Mouse (Mus musculus) midbrain, embryonic 15.5 days (tissue): ENCODE measurements around the gene Xirp1. TPM values are rescaled to one million over a fixed set of nuclear protein-coding genes. Genes with fewer than 3 reads are reported as not detected.

ENCODE experiments used
- ATAC-seq: fragments of 200-750 bp; cut with Nextera tagmentation; replicated peaks from 2 replicates; pipeline ENCODE4 v1.8.0; 2017; ENCODE audit warnings: moderate TSS enrichment
- H3K27ac ChIP-seq: fragments of 300-500 bp; sonication (generic); 2 replicates; pipeline ENCODE4 v1.5.1; 2015; ENCODE audit warnings: mild to moderate bottlenecking, inconsistent platforms
- H3K27me3 ChIP-seq: fragments of 300-500 bp; sonication (generic); replicated peaks from 2 replicates; pipeline ENCODE4 v1.6.1; 2015; ENCODE audit warnings: inconsistent platforms
- H3K36me3 ChIP-seq: fragments of 300-500 bp; sonication (generic); replicated peaks from 2 replicates; pipeline ENCODE4 v1.6.1; 2015; ENCODE audit warnings: inconsistent platforms
- H3K4me1 ChIP-seq: fragments of 300-500 bp; sonication (generic); 2 replicates; pipeline ENCODE4 v1.6.1; 2015; ENCODE audit warnings: inconsistent platforms
- H3K4me2 ChIP-seq: fragments of 300-500 bp; sonication (generic); 2 replicates; pipeline ENCODE4 v1.6.1; 2015; ENCODE audit warnings: inconsistent platforms, mild to moderate bottlenecking, moderate library complexity
- H3K4me3 ChIP-seq: fragments of 300-500 bp; sonication (generic); 2 replicates; pipeline ENCODE4 v1.5.1; 2015; ENCODE audit warnings: mild to moderate bottlenecking, inconsistent platforms
- H3K9ac ChIP-seq: fragments of 300-500 bp; sonication (generic); 2 replicates; pipeline ENCODE4 v1.6.1; 2015; ENCODE audit warnings: mild to moderate bottlenecking, inconsistent platforms
- H3K9me3 ChIP-seq: fragments of 300-500 bp; sonication (generic); 2 replicates; pipeline ENCODE4 v1.6.1; 2016; ENCODE audit warnings: inconsistent platforms
- WGBS: fragments of 180-500 bp; shearing (Covaris S2); methylation state at CpG from one replicate; pipeline ENCODE4 v1.1.7; 2015; ENCODE audit warnings: mixed read lengths; 5-methylcytosine and 5-hydroxymethylcytosine counted together
- polyA plus RNA-seq: library from polyadenylated mRNA; unstranded; fragments of >200 nt; fragmentation: Nextera tagmentation; extraction: Ambion mirVana; gene quantifications from 2 replicates; pipeline ENCODE4 v1.2.1, GENCODE M21; 2015

Xirp1 gene
- 0.03 TPM in 1 of 2 replicates, not detected in the other for polyA plus RNA-seq

DNA sequence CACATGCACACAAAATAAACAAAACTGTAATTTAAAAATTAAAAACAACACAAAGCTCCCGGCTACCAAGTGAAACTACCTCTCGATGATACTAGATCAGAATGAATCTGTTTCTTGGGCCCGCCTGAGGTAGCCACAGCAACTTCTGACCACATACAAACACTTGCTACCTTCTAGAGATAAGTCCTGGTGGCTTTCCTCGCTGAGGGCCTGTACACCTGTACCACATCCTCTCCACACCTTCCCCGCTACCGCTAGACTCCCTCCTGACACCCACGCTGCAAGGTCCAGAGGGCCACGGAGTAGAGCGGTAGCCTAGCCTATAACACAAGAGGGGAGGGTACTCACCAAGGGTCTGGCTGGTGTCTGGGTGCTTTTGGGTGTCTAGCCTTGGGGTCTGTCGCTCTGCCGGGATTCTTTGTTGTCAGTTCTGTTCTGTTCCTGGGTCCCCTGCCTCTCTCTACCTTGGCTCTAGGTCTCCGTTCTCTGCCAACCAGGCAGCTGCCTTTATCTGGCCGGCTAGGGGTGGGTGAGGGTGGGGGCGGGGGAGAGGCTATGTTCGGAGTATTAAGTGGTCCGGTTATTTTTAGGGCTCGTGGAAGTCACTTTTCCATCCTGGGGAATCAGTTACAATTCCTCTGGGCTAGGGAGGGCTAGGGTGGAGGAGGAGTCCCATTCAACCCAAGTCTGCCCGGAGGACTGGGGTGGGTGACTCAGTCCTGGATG is at the start of gene Xirp1:
Gene Xirp1, minus strand, starts transcription at position 513 of the 726 bp plus-strand sequence.
- no peak within 1 kb of the TSS for H3K4me2 ChIP-seq
- H3K36me3 ChIP-seq = no peaks in the 10 kb centered on the region
- 85% methylated on average over 18 of the region's 18 CpGs for WGBS
- no peak for ATAC-seq
- H3K9ac ChIP-seq = no peak within 1 kb of the TSS
- no peaks in the 10 kb centered on the region for H3K27me3 ChIP-seq
- no peak within 1 kb of the TSS for H3K4me3 ChIP-seq
- H3K27ac ChIP-seq = no peak within 1 kb of the TSS
- H3K9me3 ChIP-seq = no peaks in the 10 kb centered on the region
- no peaks in the 10 kb centered on the region for H3K4me1 ChIP-seq

DNA sequence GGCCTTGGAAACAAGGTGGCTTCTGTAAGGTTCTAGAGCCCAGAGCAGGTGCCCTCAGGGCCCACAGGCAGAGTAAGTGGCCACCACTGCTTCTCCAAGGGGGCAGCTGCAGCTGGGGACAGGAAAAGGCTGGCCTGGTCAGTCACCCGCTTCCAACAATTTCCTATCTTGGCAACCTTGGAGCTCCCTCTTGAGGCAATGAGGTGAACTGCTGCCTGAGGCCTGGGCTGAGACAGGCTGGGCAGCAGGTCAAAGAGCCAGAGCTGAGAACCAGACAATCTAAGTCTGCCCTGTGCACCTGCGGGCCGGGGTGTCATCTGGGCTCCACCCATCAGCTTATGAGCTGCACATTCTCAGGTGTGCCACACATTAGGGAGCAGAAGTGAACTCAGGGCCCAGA is 49.8 kb upstream of the Xirp1 start:
- H3K4me1 ChIP-seq = no peaks in the 10 kb centered on the region
- no peak overlapping the region for H3K4me3 ChIP-seq
- WGBS = 19% methylated on average over 3 of the region's 3 CpGs
- H3K9ac ChIP-seq = no peak overlapping the region
- no peaks in the 10 kb centered on the region for H3K27me3 ChIP-seq
- no peak overlapping the region for H3K27ac ChIP-seq
- no peaks in the 10 kb centered on the region for H3K36me3 ChIP-seq
- no peaks in the 10 kb centered on the region for H3K9me3 ChIP-seq
- no peak overlapping the region for H3K4me2 ChIP-seq
- no peak for ATAC-seq

DNA sequence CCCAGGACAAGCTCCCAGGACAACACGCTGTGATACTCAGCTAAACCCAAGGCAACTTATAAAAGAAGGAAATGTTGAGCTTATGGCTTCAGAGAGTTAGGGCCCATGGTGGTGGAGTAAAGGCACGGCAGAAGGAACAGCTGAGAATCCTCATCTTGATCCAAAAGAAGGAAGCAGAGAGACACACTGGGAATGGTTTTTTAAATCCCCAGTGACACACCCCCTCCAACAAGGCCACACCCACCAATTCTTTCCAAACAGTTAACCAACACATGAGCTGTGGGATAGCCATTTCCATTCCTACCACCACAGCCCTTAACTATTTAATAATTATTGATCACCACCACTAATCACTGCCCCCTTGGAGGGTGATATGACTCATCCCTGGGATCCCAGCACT is 47.9 kb upstream of the Xirp1 start:
- no peak overlapping the region for H3K27ac ChIP-seq
- H3K9me3 ChIP-seq = no peaks in the 10 kb centered on the region
- H3K4me3 ChIP-seq = no peak overlapping the region
- no peaks in the 10 kb centered on the region for H3K4me1 ChIP-seq
- no peak overlapping the region for H3K9ac ChIP-seq
- no peak for ATAC-seq
- 71% methylated on average over 2 of the region's 2 CpGs for WGBS
- no peaks in the 10 kb centered on the region for H3K27me3 ChIP-seq
- no peaks in the 10 kb centered on the region for H3K36me3 ChIP-seq
- H3K4me2 ChIP-seq = no peak overlapping the region

DNA sequence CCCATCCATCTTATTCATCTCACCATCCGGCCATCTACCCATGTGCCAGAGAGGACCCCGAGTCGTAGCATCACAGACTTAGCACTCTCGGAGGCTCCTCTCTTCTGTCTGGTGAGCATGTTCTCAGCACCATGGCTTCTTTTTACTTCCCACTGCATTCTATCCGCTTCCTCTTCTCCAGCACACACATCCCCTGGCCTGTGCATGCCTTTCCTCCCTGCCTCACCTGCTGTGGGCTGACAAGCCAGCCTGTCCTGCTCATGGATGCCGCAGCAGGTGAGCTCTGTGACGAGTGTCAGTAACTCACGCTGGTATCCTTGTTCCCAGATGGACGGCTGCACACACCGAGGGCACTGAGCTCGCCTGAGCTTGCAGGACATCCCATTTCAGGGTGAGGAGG is 46.4 kb upstream of the Xirp1 start, which contains the start of gene Cx3cr1:
Gene Cx3cr1, minus strand, starts transcription at position 101 of the 400 bp plus-strand sequence.
- Histone ChIP-seq H3K36me3 (no peaks in the 10 kb centered on the region), H3K4me2 (no peak within 1 kb of the TSS), H3K27me3 (no peaks in the 10 kb centered on the region), H3K9me3 (no peaks in the 10 kb centered on the region), H3K4me3 (no peak within 1 kb of the TSS), H3K4me1 (no peaks in the 10 kb centered on the region), H3K9ac (no peak within 1 kb of the TSS), H3K27ac (no peak within 1 kb of the TSS)
- 86% methylated on average over 11 of the region's 11 CpGs for WGBS
- ATAC-seq = no peak

DNA sequence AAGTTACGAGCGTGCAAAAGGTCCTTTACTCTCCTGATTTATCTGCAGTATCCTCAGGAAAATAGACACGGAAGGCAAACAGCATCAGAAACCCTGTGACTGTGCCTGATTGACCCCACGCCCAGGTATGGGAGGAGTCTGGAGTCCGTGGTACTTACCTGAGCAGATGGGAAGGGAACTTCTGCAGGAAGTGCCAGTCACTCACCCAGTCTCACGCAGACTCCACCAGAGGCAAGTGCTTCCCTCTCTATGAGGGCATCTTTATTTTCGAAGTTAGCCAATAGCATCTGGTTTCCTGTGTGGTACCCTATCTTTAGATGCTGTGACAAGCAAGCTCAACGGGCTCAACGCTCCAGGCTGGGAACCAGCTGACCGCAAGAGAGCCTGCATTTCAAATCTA is 44.6 kb upstream of the Xirp1 start:
- no peak for ATAC-seq

DNA sequence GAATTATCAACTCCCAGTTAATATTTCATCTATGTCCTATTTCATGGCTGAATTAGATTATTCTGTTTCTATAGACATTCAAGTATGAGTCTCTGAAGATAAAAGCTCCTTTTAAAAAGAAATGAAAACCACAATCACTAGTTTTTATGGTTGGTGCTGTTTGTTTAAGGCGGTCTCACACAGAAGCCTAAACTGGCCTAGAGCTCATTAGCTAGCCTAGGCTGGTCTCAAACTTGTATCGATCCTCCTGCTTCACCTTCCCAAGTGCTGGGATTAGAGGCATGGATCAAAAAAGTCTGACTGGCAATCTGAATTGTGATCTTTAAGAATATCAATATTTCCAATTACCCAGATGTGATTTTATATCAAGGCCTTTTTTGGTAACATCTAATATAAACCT is 44.2 kb upstream of the Xirp1 start:
- Histone ChIP-seq H3K4me2 (no peak overlapping the region), H3K9me3 (no peaks in the 10 kb centered on the region), H3K4me1 (no peaks in the 10 kb centered on the region), H3K9ac (no peak overlapping the region), H3K27me3 (no peaks in the 10 kb centered on the region), H3K36me3 (no peaks in the 10 kb centered on the region), H3K4me3 (no peak overlapping the region), H3K27ac (no peak overlapping the region)
- ATAC-seq = no peak
- WGBS = 88% methylated on average over 2 of the region's 2 CpGs

More for the DNA sequence above, 44.6 kb upstream of the Xirp1 start:
- Histone ChIP-seq H3K9ac (no peak overlapping the region), H3K4me3 (no peak overlapping the region), H3K9me3 (no peaks in the 10 kb centered on the region), H3K27ac (no peak overlapping the region), H3K4me1 (no peaks in the 10 kb centered on the region), H3K36me3 (no peaks in the 10 kb centered on the region), H3K27me3 (no peaks in the 10 kb centered on the region), H3K4me2 (no peak overlapping the region)
- WGBS = 69% methylated on average over 10 of the region's 10 CpGs

DNA sequence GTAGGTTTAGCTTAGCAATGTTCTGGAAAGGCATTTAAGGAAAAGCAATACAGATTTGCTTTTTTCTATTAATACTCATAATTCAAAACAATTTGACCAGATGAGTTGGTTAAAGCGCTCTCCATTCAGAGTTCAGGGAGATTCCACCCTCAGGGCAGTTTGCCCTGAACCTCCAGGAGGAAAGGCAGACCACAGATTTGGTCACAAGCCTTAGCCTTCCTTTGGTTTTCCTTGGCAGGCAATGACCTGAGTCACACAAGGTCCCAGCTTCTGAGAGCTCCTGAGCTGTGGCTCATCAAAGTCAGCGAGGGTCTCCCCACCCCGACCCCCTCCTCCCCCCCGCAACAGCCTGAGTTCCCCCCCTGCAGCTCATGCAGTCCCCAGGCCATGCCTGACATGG is 40.9 kb upstream of the Xirp1 start:
- Histone ChIP-seq H3K4me3 (no peak overlapping the region), H3K36me3 (no peaks in the 10 kb centered on the region), H3K4me1 (no peaks in the 10 kb centered on the region), H3K4me2 (no peak overlapping the region), H3K9me3 (no peaks in the 10 kb centered on the region), H3K27ac (no peak overlapping the region), H3K27me3 (no peaks in the 10 kb centered on the region), H3K9ac (no peak overlapping the region)
- no peak for ATAC-seq
- 81% methylated on average over 4 of the region's 4 CpGs for WGBS

DNA sequence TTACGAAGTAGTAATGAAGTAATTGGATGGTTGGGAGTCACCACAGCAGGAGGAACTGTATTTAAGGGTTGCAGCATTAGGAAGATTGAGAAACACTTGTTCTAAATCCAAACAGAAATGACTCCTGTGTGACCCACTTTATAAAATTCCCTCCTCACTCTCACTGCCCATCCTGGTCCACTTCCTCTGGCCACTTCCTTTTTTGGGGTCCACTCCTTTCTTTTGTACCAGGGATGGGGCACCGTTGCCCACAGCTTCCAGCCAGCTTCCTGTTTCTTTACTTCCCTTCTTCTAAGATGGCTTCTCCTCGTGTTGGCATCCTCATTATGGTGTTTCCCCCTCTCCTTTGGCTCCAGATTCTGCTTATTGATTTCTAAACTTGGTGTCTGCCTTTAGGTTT is 35.3 kb upstream of the Xirp1 start:
- Histone ChIP-seq H3K4me3 (no peak overlapping the region), H3K9me3 (no peaks in the 10 kb centered on the region), H3K27me3 (no peaks in the 10 kb centered on the region), H3K27ac (no peak overlapping the region), H3K4me2 (no peak overlapping the region), H3K4me1 (no peaks in the 10 kb centered on the region), H3K9ac (no peak overlapping the region), H3K36me3 (no peaks in the 10 kb centered on the region)
- 72% methylated on average over 3 of the region's 3 CpGs for WGBS
- no peak for ATAC-seq

DNA sequence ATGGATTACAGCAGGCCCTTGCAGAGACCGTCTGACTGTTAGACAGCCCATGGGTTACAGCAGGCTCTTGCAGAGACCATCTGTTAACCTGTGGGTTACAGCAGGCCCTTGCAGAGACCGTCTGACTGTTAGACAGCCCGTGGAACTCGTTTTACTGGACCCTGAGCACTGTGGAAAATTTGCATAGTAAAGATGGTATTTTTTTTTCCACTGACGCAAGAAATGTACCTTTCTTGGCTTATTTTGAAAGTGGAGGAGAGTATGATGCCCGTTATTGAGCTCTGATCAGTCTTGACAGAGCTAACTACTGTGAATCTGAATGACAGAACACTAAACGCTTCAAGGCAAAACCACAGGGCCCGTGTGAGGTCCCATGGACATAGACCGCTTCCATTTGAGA is 32.8 kb upstream of the Xirp1 start:
- ATAC-seq = no peak
- 84% methylated on average over 9 of the region's 9 CpGs for WGBS
- no peaks in the 10 kb centered on the region for H3K9me3 ChIP-seq
- no peaks in the 10 kb centered on the region for H3K4me1 ChIP-seq
- H3K36me3 ChIP-seq = no peaks in the 10 kb centered on the region
- no peak overlapping the region for H3K4me2 ChIP-seq
- no peak overlapping the region for H3K27ac ChIP-seq
- H3K4me3 ChIP-seq = no peak overlapping the region
- no peak overlapping the region for H3K9ac ChIP-seq
- H3K27me3 ChIP-seq = no peaks in the 10 kb centered on the region

DNA sequence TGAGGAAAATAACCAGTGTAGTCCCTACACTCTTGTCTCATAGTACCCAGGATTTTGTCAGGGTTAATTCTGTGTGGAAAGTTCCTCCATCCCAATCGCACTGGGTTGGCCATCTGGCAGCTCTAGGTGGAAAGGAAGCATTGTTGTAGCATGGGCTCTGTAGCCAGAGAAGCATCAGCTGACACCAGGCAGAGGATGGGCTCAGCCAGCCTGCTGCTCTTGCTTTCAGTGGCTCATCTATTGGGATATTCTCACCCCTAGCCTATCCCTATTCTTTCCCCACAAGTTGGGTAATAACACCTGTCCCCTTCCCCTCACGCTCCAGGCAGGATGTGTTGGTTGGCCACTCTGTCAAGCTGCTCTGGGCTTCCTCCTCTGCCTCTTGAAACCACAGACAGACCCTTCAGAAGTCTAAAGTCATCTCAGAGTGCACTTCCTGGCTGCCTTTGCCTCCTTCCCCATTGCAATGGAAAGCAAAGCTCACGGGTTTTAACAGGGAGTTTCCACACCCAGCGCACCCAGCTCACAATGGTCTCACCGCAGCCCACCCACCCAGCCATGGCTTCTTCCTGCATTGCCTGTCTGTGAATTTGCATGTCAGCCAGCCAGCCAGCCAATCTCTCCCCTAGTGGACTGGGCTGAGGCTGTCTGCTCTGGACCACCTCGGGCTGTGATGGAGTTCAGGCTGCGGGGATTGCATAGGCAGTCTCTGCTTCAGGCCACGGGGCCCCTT is 31.3 kb upstream of the Xirp1 start:
- no peak overlapping the region for H3K9ac ChIP-seq
- ATAC-seq = no peak
- 39% methylated on average over 8 of the region's 8 CpGs for WGBS

DNA sequence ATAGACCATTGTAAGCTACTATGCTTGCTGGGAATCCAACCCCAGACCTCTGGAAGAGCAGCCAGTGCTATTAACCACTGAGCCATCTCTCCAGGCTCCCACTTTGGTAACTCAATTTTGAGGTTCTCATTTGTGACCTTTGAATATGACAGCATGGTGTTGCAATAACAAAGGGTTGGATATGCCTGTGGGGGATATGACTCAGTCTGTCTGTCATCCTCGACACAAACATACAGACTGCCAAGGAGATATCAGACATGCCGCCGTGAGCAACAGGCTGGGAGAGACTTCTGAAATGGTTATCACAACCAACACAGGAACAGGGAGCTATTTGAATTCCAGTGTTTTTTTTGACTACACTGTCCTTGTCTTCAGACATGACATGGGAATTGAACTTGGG is 26.0 kb upstream of the Xirp1 start:
- Histone ChIP-seq H3K4me1 (no peaks in the 10 kb centered on the region), H3K36me3 (no peaks in the 10 kb centered on the region), H3K9me3 (no peaks in the 10 kb centered on the region), H3K9ac (no peak overlapping the region), H3K4me3 (no peak overlapping the region), H3K27me3 (no peaks in the 10 kb centered on the region), H3K4me2 (no peak overlapping the region), H3K27ac (no peak overlapping the region)
- WGBS = 83% methylated on average over 3 of the region's 3 CpGs
- ATAC-seq = no peak

More for the DNA sequence above, 31.3 kb upstream of the Xirp1 start:
- Histone ChIP-seq H3K4me1 (no peaks in the 10 kb centered on the region), H3K27me3 (no peaks in the 10 kb centered on the region), H3K27ac (no peak overlapping the region), H3K36me3 (no peaks in the 10 kb centered on the region), H3K4me2 (no peak overlapping the region), H3K9me3 (no peaks in the 10 kb centered on the region), H3K4me3 (no peak overlapping the region)

DNA sequence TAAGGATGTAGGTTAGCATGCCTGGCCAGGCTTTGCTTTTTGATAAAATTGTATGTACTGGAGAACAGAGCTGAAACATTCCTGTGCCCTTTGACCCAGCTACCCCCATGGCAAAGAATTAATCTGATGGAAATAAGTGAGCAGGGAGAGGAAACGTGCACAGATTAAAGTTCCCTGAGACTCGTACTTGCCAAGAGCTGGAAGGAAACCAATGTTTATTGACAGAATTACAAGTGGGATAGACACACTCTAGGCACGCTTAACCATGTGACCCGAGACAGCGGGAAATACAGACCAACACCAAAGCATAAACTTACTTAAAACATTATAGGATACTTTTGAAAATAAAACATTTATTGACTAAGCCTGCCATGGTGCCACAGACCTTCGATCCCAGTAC is 25.1 kb upstream of the Xirp1 start:
- ATAC-seq = no peak
- no peak overlapping the region for H3K4me3 ChIP-seq
- H3K9me3 ChIP-seq = no peaks in the 10 kb centered on the region
- H3K4me2 ChIP-seq = no peak overlapping the region
- no peaks in the 10 kb centered on the region for H3K36me3 ChIP-seq
- no peak overlapping the region for H3K9ac ChIP-seq
- no peaks in the 10 kb centered on the region for H3K4me1 ChIP-seq
- H3K27me3 ChIP-seq = no peaks in the 10 kb centered on the region
- WGBS = 78% methylated on average over 6 of the region's 6 CpGs
- H3K27ac ChIP-seq = no peak overlapping the region

DNA sequence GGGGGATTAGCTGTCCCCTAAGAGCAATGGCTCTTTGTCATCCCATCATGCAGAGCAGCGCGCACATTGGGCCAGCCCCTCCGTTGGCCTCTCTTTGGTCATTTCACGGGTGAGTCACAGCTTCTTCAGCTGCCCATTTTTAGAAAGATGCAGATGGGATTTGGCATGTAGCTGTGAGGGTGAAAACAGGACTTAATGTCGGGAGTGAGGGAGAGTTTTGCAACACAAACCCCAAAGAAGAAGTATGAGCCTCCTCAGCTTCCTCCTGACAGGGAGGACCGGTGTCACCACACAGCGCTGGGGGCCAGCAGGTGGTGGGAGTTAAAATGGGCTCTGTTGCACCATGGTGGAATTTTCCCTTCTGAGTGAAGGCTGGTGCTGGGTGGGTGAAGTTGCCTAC is 19.7 kb upstream of the Xirp1 start:
- no peak for ATAC-seq
- no peak overlapping the region for H3K4me2 ChIP-seq
- H3K27me3 ChIP-seq = no peaks in the 10 kb centered on the region
- no peak overlapping the region for H3K4me3 ChIP-seq
- no peak overlapping the region for H3K9ac ChIP-seq
- H3K9me3 ChIP-seq = no peaks in the 10 kb centered on the region
- H3K36me3 ChIP-seq = no peaks in the 10 kb centered on the region
- no peak overlapping the region for H3K27ac ChIP-seq
- WGBS = 85% methylated on average over 7 of the region's 7 CpGs
- no peaks in the 10 kb centered on the region for H3K4me1 ChIP-seq
